ENCODE assay signal across 9 mouse cellular contexts in genomic region chr7:27331541-27331851, GRCm38 (mm10). TPM values are rescaled to one million over a fixed set of nuclear protein-coding genes. Genes with fewer than 3 reads are reported as not detected.
DNase-seq lines count a peak whose midpoint lies in the region; ATAC-seq and TF ChIP-seq lines count a peak whose summit lies in the region.
"Had no signal": no experiment of that assay in that cellular context is flagged by ENCODE, and none has a peak within 500 bp of the region (broad histone marks: within the 10 kb centered on the region; RNA-seq: fewer than 3 reads in every experiment).

No protein-coding gene starts in this region.

- TF ChIP-seq EP300 in heart, adult 2 months (IDR thresholded peaks at IDR 0.05; ENCODE audit: insufficient read depth, low read depth, low read length) = no peak

- WGBS in heart, adult 2 months = 2% methylated on average over 8 of the region's 8 CpGs
- 3% methylated on average over 8 of the region's 8 CpGs for WGBS in hindbrain, embryonic 16.5 days
- 2% methylated on average over 8 of the region's 8 CpGs for WGBS in lung, adult 2 months

- H3K27me3 ChIP-seq in heart, adult 2 months (ENCODE audit: control insufficient read depth, insufficient read depth, low read length) = 0 out of 2 replicates have a peak, but pooled peaks cover 3% of the 10 kb centered on the region
- peaks cover 85% of the 10 kb centered on the region for H3K27me3 ChIP-seq in hindbrain, embryonic 16.5 days (replicated peaks; ENCODE audit: control insufficient read depth, insufficient read depth, low read length)

- H3K4me3 ChIP-seq in heart, adult 2 months = peak overlapping the region; percentile 78
- peak overlapping the region; percentile 32; the same call in 1 of the 2 replicates for H3K4me3 ChIP-seq in bone marrow macrophage, adult 2 months (ENCODE audit: insufficient read depth, low read length)
- no peak overlapping the region for H3K4me3 ChIP-seq in hindbrain, embryonic 16.5 days (ENCODE audit: low read length)
- H3K4me3 ChIP-seq in lung, adult 2 months (replicated peaks; ENCODE audit: extremely low read depth, low read depth, low read length) = peak overlapping the region; percentile 51

- no peak for DNase-seq in heart, adult 2 months
- no peak for DNase-seq in heart, adult 9 months (ENCODE audit: low spot score in 2 of 2)
- DNase-seq in lung, adult 2 months = peak; percentile 46
- DNase-seq in cerebellum, adult 18-20 months = no peak
- DNase-seq in layer of hippocampus, adult 11-12 months (ENCODE audit: low spot score) = no peak
- no peak for DNase-seq in right cerebral cortex, postnatal 25 days

- peaks cover 16% of the 10 kb centered on the region for H3K4me1 ChIP-seq in heart, adult 2 months (ENCODE audit: control insufficient read depth, insufficient read depth, low read length)
- peaks cover 14% of the 10 kb centered on the region for H3K4me1 ChIP-seq in bone marrow macrophage, adult 2 months (ENCODE audit: control insufficient read depth, insufficient read depth, low read length)
- peaks cover 34% of the 10 kb centered on the region for H3K4me1 ChIP-seq in hindbrain, embryonic 16.5 days (ENCODE audit: control insufficient read depth, insufficient read depth, low read depth, low read length)
- H3K4me1 ChIP-seq in lung, adult 2 months (ENCODE audit: control insufficient read depth, insufficient read depth, low read length) = peaks cover 14% of the 10 kb centered on the region

- no peak for ATAC-seq in hindbrain, embryonic 16.5 days

- no peaks in the 10 kb centered on the region for H3K9me3 ChIP-seq in hindbrain, embryonic 16.5 days (ENCODE audit: control insufficient read depth, low read length)

- TF ChIP-seq CTCF in heart, adult 2 months (IDR thresholded peaks at IDR 0.05) = no peak
- no peak for TF ChIP-seq CTCF in bone marrow macrophage, adult 2 months (IDR thresholded peaks at IDR 0.05; ENCODE audit: low read depth, low read length)
- TF ChIP-seq CTCF in lung, adult 2 months (IDR thresholded peaks at IDR 0.05; ENCODE audit: insufficient read depth, low read length) = no peak

- H3K9ac ChIP-seq in heart, adult 2 months (ENCODE audit: low read depth, low read length) = peak overlapping the region; percentile 56
- H3K9ac ChIP-seq in hindbrain, embryonic 16.5 days (ENCODE audit: low read depth, low read length) = no peak overlapping the region

- H3K79me2 ChIP-seq in heart, adult 2 months (replicated peaks; ENCODE audit: control insufficient read depth, insufficient read depth, low read length) = no peaks in the 10 kb centered on the region

- intact Hi-C loops in heart, adult 2 months (cut with DNase I) = loop anchor here (5.0 kb wide), 3 partner anchors 39 to 261 kb away; partner anchors contain the start of gene Akt2

- peak overlapping the region; percentile 96 for H3K27ac ChIP-seq in heart, adult 2 months
- H3K27ac ChIP-seq in bone marrow macrophage, adult 2 months (ENCODE audit: insufficient read depth, low read depth, low read length) = no peak overlapping the region
- H3K27ac ChIP-seq in hindbrain, embryonic 16.5 days (ENCODE audit: low read depth, low read length) = no peak overlapping the region

- no peak for TF ChIP-seq POLR2A in heart, adult 2 months (IDR thresholded peaks at IDR 0.05; ENCODE audit: insufficient read depth, low read depth, low read length)
- TF ChIP-seq POLR2A in bone marrow macrophage, adult 2 months (IDR thresholded peaks at IDR 0.05; ENCODE audit: borderline replicate concordance, low read depth, low read length) = no peak
- TF ChIP-seq POLR2A in lung, adult 2 months (IDR thresholded peaks at IDR 0.05; ENCODE audit: borderline replicate concordance, extremely low read depth, low read depth, low read length) = no peak

- H3K4me2 ChIP-seq in hindbrain, embryonic 16.5 days (ENCODE audit: low read length) = peak overlapping the region; percentile 58

- peaks cover 7% of the 10 kb centered on the region for H3K36me3 ChIP-seq in heart, adult 2 months (ENCODE audit: control insufficient read depth, insufficient read depth, low read length)
- no peaks in the 10 kb centered on the region for H3K36me3 ChIP-seq in hindbrain, embryonic 16.5 days (ENCODE audit: control insufficient read depth, insufficient read depth, low read length)

RNA-seq across cellular contexts. Expression of gene Ltbp4, which starts 6.0 kb away (rescaled TPM):
- 100 to 1,000 TPM; 187 to 221 TPM for total RNA-seq in heart, adult 2 months (2021)
- 349 and 374 TPM in 2 replicates for polyA plus RNA-seq in heart, adult 2 months (2012; rRNA removed)
- polyA plus RNA-seq in bone marrow macrophage, adult 2 months (2012; ENCODE audit: insufficient read depth, insufficient read length, missing spikeins) = 0.84 TPM in 1 of 2 replicates, not detected in the other
- polyA plus RNA-seq in hindbrain, embryonic 16.5 days (2015; fragmentation: Nextera tagmentation; extraction: Ambion mirVana) = 14.1 and 17.2 TPM in 2 replicates
- polyA plus RNA-seq in lung, adult 2 months (2012; rRNA removed) = 496 and 612 TPM in 2 replicates

RNA-seq across cellular contexts. Expression of gene Shkbp1, which starts 24.3 kb away (rescaled TPM):
- 1 to 10 TPM; 4.6 to 7.1 TPM for total RNA-seq in heart, adult 2 months (2021)
- polyA plus RNA-seq in heart, adult 2 months (2012; rRNA removed) = 17.3 and 20.2 TPM in 2 replicates
- polyA plus RNA-seq in bone marrow macrophage, adult 2 months (2012; ENCODE audit: insufficient read depth, insufficient read length, missing spikeins) = 51.0 and 60.8 TPM in 2 replicates
- polyA plus RNA-seq in hindbrain, embryonic 16.5 days (2015; fragmentation: Nextera tagmentation; extraction: Ambion mirVana) = 31.6 and 38.0 TPM in 2 replicates
- polyA plus RNA-seq in lung, adult 2 months (2012; rRNA removed) = 76.4 and 85.1 TPM in 2 replicates

RNA-seq across cellular contexts. Expression of gene Gm20479, which starts 25.7 kb away (rescaled TPM):
- total RNA-seq in heart, adult 2 months (2021) = under 1 TPM in 1 of 2 experiments, not detected in 1; 0.52 TPM
- polyA plus RNA-seq in heart, adult 2 months (2012; rRNA removed) = not detected in 2 replicates
- polyA plus RNA-seq in bone marrow macrophage, adult 2 months (2012; ENCODE audit: insufficient read depth, insufficient read length, missing spikeins) = 10.4 TPM in 1 of 2 replicates, not detected in the other
- polyA plus RNA-seq in hindbrain, embryonic 16.5 days (2015; fragmentation: Nextera tagmentation; extraction: Ambion mirVana) = not detected in 2 replicates
- not detected in 2 replicates for polyA plus RNA-seq in lung, adult 2 months (2012; rRNA removed)
- total RNA-seq: gastrocnemius, postnatal 36 days had no signal

Comparison
In these comparisons a context has a peak if more than half of its experiments do, and no peak if none do; other contexts are left out.
1. RNA of gene Ltbp4, which starts 6.0 kb away (polyA plus RNA-seq): 496 to 612 TPM in lung, adult 2 months and 349 to 374 TPM in heart, adult 2 months; 14.1 to 17.2 TPM in hindbrain, embryonic 16.5 days and 0.84 TPM in bone marrow macrophage, adult 2 months; every median in the first group is over 10 times any median in the second.